Mouse (Mus musculus) liver, postnatal 0 days (tissue): Measurements from ENCODE around the gene Nudt13. TPM values are rescaled to one million over a fixed set of nuclear protein-coding genes. Genes with fewer than 3 reads are reported as not detected.

Source experiments
- ATAC-seq: fragments of 200-750 bp; cut with Nextera tagmentation; 2 replicates; pipeline ENCODE4 v1.8.0; 2017; ENCODE audit warnings: mild to moderate bottlenecking, moderate library complexity
- DNase-seq: peaks from one replicate; pipeline ENCODE4 v3.0.0-alpha.2; 2016
- H3K27ac ChIP-seq: fragments of 300-500 bp; sonication (generic); 2 replicates; pipeline ENCODE4 v1.5.1; 2014; ENCODE audit warnings: antibody characterized with exemption, moderate library complexity, mild to moderate bottlenecking, low read depth
- H3K27me3 ChIP-seq: fragments of 300-500 bp; sonication (generic); 2 replicates; pipeline ENCODE4 v1.6.1; 2014; ENCODE audit warnings: low read length, control low read depth, mixed read lengths; ENCODE audit not compliant: insufficient read depth
- H3K36me3 ChIP-seq: fragments of 300-500 bp; sonication (generic); replicated peaks from 2 replicates; pipeline ENCODE4 v1.6.1; 2014; ENCODE audit warnings: mild to moderate bottlenecking, control low read depth, low read length, moderate library complexity, mixed read lengths; ENCODE audit not compliant: insufficient read depth
- H3K4me1 ChIP-seq: fragments of 300-500 bp; sonication (generic); 2 replicates; pipeline ENCODE4 v1.6.1; 2014; ENCODE audit warnings: antibody characterized with exemption, mild to moderate bottlenecking, control low read depth; ENCODE audit not compliant: insufficient read depth
- H3K4me2 ChIP-seq: fragments of 300-500 bp; sonication (generic); 2 replicates; pipeline ENCODE4 v1.6.1; 2014; ENCODE audit warnings: low read depth, mild to moderate bottlenecking, low read length, moderate library complexity, mixed read lengths
- H3K4me3 ChIP-seq: fragments of 300-500 bp; sonication (generic); 2 replicates; pipeline ENCODE4 v1.5.1; 2014; ENCODE audit warnings: low read depth, low read length
- H3K9ac ChIP-seq: fragments of 300-500 bp; sonication (generic); replicated peaks from 2 replicates; pipeline ENCODE4 v1.6.1; 2014; ENCODE audit warnings: mild to moderate bottlenecking, moderate library complexity
- H3K9me3 ChIP-seq: fragments of 300-500 bp; sonication (generic); 2 replicates; pipeline ENCODE4 v1.6.1; 2016; ENCODE audit warnings: mild to moderate bottlenecking, control low read depth, low read length, mixed read lengths
- CTCF ChIP-seq: sonication (generic); IDR thresholded peaks from 2 replicates; pipeline ENCODE4 v1.5.1; 2016; ENCODE audit warnings: antibody characterized with exemption, low read depth
- EP300 ChIP-seq: IDR thresholded peaks from 2 replicates; pipeline ENCODE4 v1.6.1; 2016; ENCODE audit warnings: antibody characterized with exemption, low read depth, mild to moderate bottlenecking
- WGBS: fragments of 180-500 bp; shearing (Covaris S2); extraction: QIAGEN DNeasy Blood & Tissue Kit; methylation state at CpG from one replicate; pipeline ENCODE4 v1.1.7; 2014; ENCODE audit not compliant: insufficient replicate concordance; 5-methylcytosine and 5-hydroxymethylcytosine counted together
- polyA plus RNA-seq: library from polyadenylated mRNA; unstranded; fragments of >200 nt; fragmentation: Nextera tagmentation; extraction: Ambion mirVana; gene quantifications from 2 replicates; pipeline ENCODE4 v1.2.1, GENCODE M21; 2015

Gene Nudt13
- 3.8 and 5.5 TPM in 2 replicates for polyA plus RNA-seq

GRCm38 (mm10) chr14:20294117-20294892, at the start of gene Nudt13:
Nudt13 (plus strand) TSS chr14:20294697.
- 21% methylated on average over 14 of the region's 14 CpGs for WGBS
- H3K4me3 ChIP-seq = peak within 1 kb of the TSS; percentile 73
- no peak within 1 kb of the TSS for H3K27ac ChIP-seq
- H3K27me3 ChIP-seq = no peaks in the 10 kb centered on the region
- ATAC-seq (peak; percentile 99), DNase-seq (peak; percentile 80)
- no peaks in the 10 kb centered on the region for H3K9me3 ChIP-seq
- H3K4me1 ChIP-seq = peaks cover 8% of the 10 kb centered on the region; the same call in 1 of the 2 replicates
- peak within 1 kb of the TSS; percentile 69 for H3K4me2 ChIP-seq
- H3K9ac ChIP-seq = peak within 1 kb of the TSS; percentile 53
- H3K36me3 ChIP-seq = no peaks in the 10 kb centered on the region
- TF ChIP-seq EP300 = peak; percentile 45; the same call in 1 of the 2 replicates
- TF ChIP-seq CTCF = no peak

- Histone ChIP-seq H3K9ac (no peak overlapping the region), H3K4me3 (no peak overlapping the region), H3K27ac (no peak overlapping the region), H3K36me3 (no peaks in the 10 kb centered on the region), H3K4me2 (no peak overlapping the region), H3K9me3 (no peaks in the 10 kb centered on the region), H3K27me3 (no peaks in the 10 kb centered on the region), H3K4me1 (0 out of 2 replicates have a peak, but pooled peaks cover 5% of the 10 kb centered on the region)
- 50% methylated on average over 2 of the region's 2 CpGs for WGBS
- DNase-seq (no peak), ATAC-seq (no peak)
- TF ChIP-seq EP300 (no peak), CTCF (no peak)
Measured at GRCm38 (mm10) chr14:20245318-20245717, 49.2 kb upstream of the Nudt13 start.

GRCm38 (mm10) chr14:20245861-20246260, 48.6 kb upstream of the Nudt13 start:
- Histone ChIP-seq H3K4me2 (no peak overlapping the region), H3K27me3 (no peaks in the 10 kb centered on the region), H3K4me3 (no peak overlapping the region), H3K9ac (no peak overlapping the region), H3K36me3 (no peaks in the 10 kb centered on the region), H3K4me1 (0 out of 2 replicates have a peak, but pooled peaks cover 5% of the 10 kb centered on the region), H3K9me3 (no peaks in the 10 kb centered on the region), H3K27ac (no peak overlapping the region)
- DNase-seq (no peak), ATAC-seq (no peak)
- WGBS = 76% methylated on average over 5 of the region's 5 CpGs
- no peak for TF ChIP-seq CTCF
- TF ChIP-seq EP300 = no peak

- TF ChIP-seq EP300 = no peak
- TF ChIP-seq CTCF = no peak
- Histone ChIP-seq H3K9ac (no peak overlapping the region), H3K36me3 (no peaks in the 10 kb centered on the region), H3K4me3 (no peak overlapping the region), H3K9me3 (no peaks in the 10 kb centered on the region), H3K4me2 (no peak overlapping the region), H3K27ac (no peak overlapping the region), H3K27me3 (no peaks in the 10 kb centered on the region), H3K4me1 (0 out of 2 replicates have a peak, but pooled peaks cover 5% of the 10 kb centered on the region)
- 70% methylated on average over 11 of the region's 11 CpGs for whole genome bisulfite sequencing
- ATAC-seq (no peak), DNase-seq (no peak)
Measured at GRCm38 (mm10) chr14:20246811-20247266, 47.7 kb upstream of the Nudt13 start.

GRCm38 (mm10) chr14:20248001-20248400, 46.5 kb upstream of the Nudt13 start:
- WGBS = 74% methylated on average over 3 of the region's 3 CpGs
- no peak for DNase-seq

GRCm38 (mm10) chr14:20250237-20251171, 44.0 kb upstream of the Nudt13 start:
- no peak overlapping the region for H3K4me2 ChIP-seq
- TF ChIP-seq EP300 = no peak
- no peak for TF ChIP-seq CTCF
- no peak overlapping the region for H3K27ac ChIP-seq
- WGBS = 69% methylated on average over 14 of the region's 14 CpGs
- no peaks in the 10 kb centered on the region for H3K9me3 ChIP-seq
- H3K36me3 ChIP-seq = no peaks in the 10 kb centered on the region
- DNase-seq = no peak
- no peaks in the 10 kb centered on the region for H3K27me3 ChIP-seq
- H3K4me3 ChIP-seq = no peak overlapping the region
- ATAC-seq = no peak
- H3K9ac ChIP-seq = no peak overlapping the region
- 0 out of 2 replicates have a peak, but pooled peaks cover 1% of the 10 kb centered on the region for H3K4me1 ChIP-seq

More at GRCm38 (mm10) chr14:20248001-20248400, 46.5 kb upstream of the Nudt13 start:
- Histone ChIP-seq H3K4me1 (0 out of 2 replicates have a peak, but pooled peaks cover 5% of the 10 kb centered on the region), H3K36me3 (no peaks in the 10 kb centered on the region), H3K4me3 (no peak overlapping the region), H3K9ac (no peak overlapping the region), H3K9me3 (no peaks in the 10 kb centered on the region), H3K27me3 (no peaks in the 10 kb centered on the region), H3K4me2 (no peak overlapping the region), H3K27ac (no peak overlapping the region)
- TF ChIP-seq CTCF (no peak), EP300 (no peak)
- no peak for ATAC-seq
